Mouse (Mus musculus): ENCODE data around the gene Gm5168.
"Not testable (repeated sequence)": the region's sequence is repeated elsewhere in the genome, so short reads cannot be mapped to it uniquely, and the experiment has no call there.

The Gm5168 gene

GRCm38 (mm10) chrX:26050941-26051340 lies at the start of gene Gm5168:
Gene Gm5168 (minus strand): TSS chrX:26051041.
- not testable (repeated sequence) for DNase-seq (ENCODE audit: low spot score in 2 of 2)
